Mouse (Mus musculus): Measurements from ENCODE around the gene Cstl1. TPM values are rescaled to one million over a fixed set of nuclear protein-coding genes. Genes with fewer than 3 reads are reported as not detected.

Gene Cstl1
- not detected for total RNA-seq (2023)

GRCm38 (mm10) chr2:148750058-148750457 is at the start of gene Cstl1:
TSS of gene Cstl1 (plus strand) at chr2:148750358.

DNA sequence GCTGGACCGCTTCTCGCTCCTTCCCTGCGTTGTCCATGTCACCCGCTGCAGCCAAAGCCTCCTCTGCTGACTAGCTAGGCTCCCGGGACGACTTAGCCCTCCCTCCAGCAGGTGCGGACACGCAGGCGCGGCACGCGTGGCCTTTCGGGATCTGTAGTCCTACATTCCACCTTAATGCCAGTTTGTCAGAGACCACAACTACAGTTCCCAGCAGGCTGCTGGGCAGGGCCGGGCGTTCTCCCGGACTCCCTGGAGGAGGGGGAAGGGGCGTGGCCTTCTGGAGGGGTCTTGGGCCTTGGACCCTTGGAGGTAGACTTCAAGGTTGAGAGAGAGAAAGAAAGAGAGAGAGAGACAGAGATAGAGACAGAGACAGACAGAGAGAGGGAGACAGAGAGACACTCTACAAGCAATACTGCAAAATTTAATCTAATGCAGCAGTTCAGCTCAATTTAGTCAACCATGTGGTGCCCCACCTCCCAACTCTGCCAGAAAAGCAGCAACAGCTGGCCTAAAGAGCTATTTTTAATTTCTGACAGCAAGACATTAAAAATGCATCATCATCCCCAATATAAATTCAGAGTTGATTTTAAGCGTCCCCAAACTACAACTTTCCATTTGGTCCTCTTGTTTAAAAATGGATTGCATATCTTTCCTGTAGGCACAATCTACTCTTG is 17.7 kb upstream of the Cstl1 start, which contains the start of gene Napb:
Gene Napb, minus strand, starts transcription at position 141 of the 674 bp plus-strand sequence.

DNA sequence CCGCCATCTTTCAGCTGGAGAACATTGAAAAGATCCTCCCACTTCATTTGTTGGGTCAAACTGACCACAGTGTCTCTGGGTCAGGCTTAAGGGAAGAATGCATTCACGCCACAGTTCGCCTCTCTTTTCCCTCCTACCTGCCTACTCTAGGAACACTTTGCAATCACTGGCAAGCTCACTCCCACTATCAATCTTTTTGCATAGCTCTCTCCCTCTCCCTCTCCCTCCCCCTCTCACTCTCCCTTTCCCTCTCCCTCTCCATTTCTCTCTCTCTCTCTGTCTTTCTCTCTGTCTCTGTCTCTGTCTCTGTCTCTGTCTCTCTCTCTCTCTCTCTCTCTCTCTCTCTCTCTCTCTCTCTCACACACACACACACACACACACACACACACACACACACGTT is 21.2 kb downstream of the Cstl1 start, which contains the start of gene Cst11:
Gene Cst11, minus strand, starts transcription at position 101 of the 400 bp plus-strand sequence.

GRCm38 (mm10) chr2:148781709-148782108 is 31.6 kb downstream of the Cstl1 start, which contains the start of gene 8030411F24Rik:
TSS of gene 8030411F24Rik (plus strand) at chr2:148782009.

DNA sequence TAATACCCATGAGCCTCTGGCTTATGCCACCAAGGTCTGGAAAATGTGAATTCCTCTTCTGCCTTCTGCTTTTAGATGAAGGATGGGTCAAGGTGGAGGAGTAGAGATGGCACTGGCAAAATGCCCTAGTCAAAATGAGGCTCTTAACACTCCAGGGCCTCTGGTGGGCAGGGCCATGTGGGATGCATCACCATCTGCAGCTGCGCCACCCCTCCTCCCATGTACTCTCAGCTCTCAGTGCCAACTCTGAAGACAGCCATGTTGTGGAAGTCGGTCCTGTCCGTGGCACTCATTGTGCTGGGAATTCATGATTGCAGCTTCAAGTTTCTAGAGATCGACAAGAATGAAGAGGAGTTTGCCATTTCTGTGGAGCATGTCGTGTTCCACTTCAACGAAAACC is 39.0 kb downstream of the Cstl1 start, which contains the start of gene Cst12:
Gene Cst12, plus strand, starts transcription at position 220 of the 400 bp plus-strand sequence.

DNA sequence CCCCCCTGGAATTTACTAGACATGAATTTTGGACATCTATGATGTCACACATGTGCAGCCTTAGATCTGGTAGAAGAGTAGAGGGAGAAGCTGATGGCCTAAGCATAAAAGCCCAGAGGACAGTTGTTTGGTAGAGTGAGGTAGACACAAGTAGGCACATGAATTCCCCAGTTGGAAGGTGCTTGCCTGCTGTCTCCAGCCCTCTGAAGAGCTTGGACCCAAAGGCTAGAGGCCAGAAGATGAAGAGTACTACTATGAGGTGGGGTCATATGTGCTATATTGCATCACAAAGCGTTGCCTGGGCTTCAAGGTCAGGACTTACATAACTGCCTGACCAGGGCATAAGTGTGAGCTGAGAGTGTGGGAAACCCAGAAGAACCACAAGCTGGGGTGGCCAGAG is 48.3 kb downstream of the Cstl1 start, which contains the start of gene Cst8:
Gene Cst8, plus strand, starts transcription at position 301 of the 400 bp plus-strand sequence.

Other genes starting within 250 kb of the Cstl1 start
- gene Nxt1, start 77.8 kb upstream of the Cstl1 start, total RNA-seq (2023), result 10 to 100 TPM; 23.6 to 26.9 TPM
- 10 to 100 TPM; 14.7 to 15.3 TPM for gene Gzf1, start 69.3 kb upstream of the Cstl1 start, total RNA-seq (2023)
- 1 to 10 TPM; 1.4 to 1.9 TPM for gene Napb, start 17.9 kb upstream of the Cstl1 start, total RNA-seq (2023)
- not detected for gene Cst11, start 21.1 kb downstream of the Cstl1 start, total RNA-seq (2023)
- gene 8030411F24Rik, start 31.7 kb downstream of the Cstl1 start, total RNA-seq (2023), result not detected
- gene Cst12, start 39.0 kb downstream of the Cstl1 start, total RNA-seq (2023), result not detected
- not detected for gene Cst8, start 48.4 kb downstream of the Cstl1 start, total RNA-seq (2023)
- gene Cst13, start 69.7 kb downstream of the Cstl1 start, total RNA-seq (2023), result not detected
- gene Cst9, start 84.8 kb downstream of the Cstl1 start, total RNA-seq (2023), result not detected
- not detected for gene 9230104L09Rik, start 114.7 kb downstream of the Cstl1 start, total RNA-seq (2023)
- 100 to 1,000 TPM; 582 to 646 TPM for gene Cst3, start 125.3 kb downstream of the Cstl1 start, total RNA-seq (2023)

All from neutrophil, adult 59 days (primary cell).